Mouse (Mus musculus): ENCODE data around the gene 1700001C19Rik.

- TF ChIP-seq CTCF (IDR thresholded peaks at IDR 0.05; ENCODE audit: control insufficient read depth, insufficient read depth, insufficient read length) (no peak), CEBPB (IDR thresholded peaks at IDR 0.05; ENCODE audit: low read depth) (no peak), MYOD1 (IDR thresholded peaks at IDR 0.05; ENCODE audit: control insufficient read depth, insufficient read length, low read depth) (no peak)
Measured at GRCm38 (mm10) chr17:47467659-47468058, 30.5 kb upstream of the 1700001C19Rik start.
